9 mouse cellular contexts compared by ENCODE assay signal in genomic region chr7:29354161-29354560, GRCm38 (mm10). TPM values are rescaled to one million over a fixed set of nuclear protein-coding genes. Genes with fewer than 3 reads are reported as not detected.
DNase-seq lines count a peak whose midpoint lies in the region; ATAC-seq and TF ChIP-seq lines count a peak whose summit lies in the region.
"Had no signal": no experiment of that assay in that cellular context is flagged by ENCODE, and none has a peak within 500 bp of the region (broad histone marks: within the 10 kb centered on the region; RNA-seq: fewer than 3 reads in every experiment).

No protein-coding gene starts in this region.

- no peaks in the 10 kb centered on the region for H3K9me3 ChIP-seq in hindbrain, embryonic 16.5 days (ENCODE audit: control insufficient read depth, low read length)
- H3K9me3 ChIP-seq in hindbrain, embryonic 14.5 days (ENCODE audit: control insufficient read depth, low read length) = no peaks in the 10 kb centered on the region
- H3K9me3 ChIP-seq in heart, postnatal 0 days (replicated peaks; ENCODE audit: control insufficient read depth, low read length) = no peaks in the 10 kb centered on the region
- no peaks in the 10 kb centered on the region for H3K9me3 ChIP-seq in midbrain, embryonic 13.5 days
- H3K9me3 ChIP-seq: limb, embryonic 12.5 days had no signal

- no peak overlapping the region for H3K4me2 ChIP-seq in hindbrain, embryonic 16.5 days (ENCODE audit: low read length)
- no peak overlapping the region for H3K4me2 ChIP-seq in hindbrain, embryonic 14.5 days (replicated peaks)
- H3K4me2 ChIP-seq in heart, postnatal 0 days (ENCODE audit: low read depth, low read length) = no peak overlapping the region
- H3K4me2 ChIP-seq in midbrain, embryonic 13.5 days (replicated peaks) = no peak overlapping the region
- H3K4me2 ChIP-seq: limb, embryonic 12.5 days had no signal

- no peak for TF ChIP-seq EP300 in heart, postnatal 0 days (IDR thresholded peaks at IDR 0.05; ENCODE audit: low read depth)

- H3K9ac ChIP-seq in hindbrain, embryonic 16.5 days (ENCODE audit: low read depth, low read length) = no peak overlapping the region
- no peak overlapping the region for H3K9ac ChIP-seq in hindbrain, embryonic 14.5 days
- no peak overlapping the region for H3K9ac ChIP-seq in heart, postnatal 0 days (replicated peaks; ENCODE audit: low read depth, low read length)
- H3K9ac ChIP-seq in midbrain, embryonic 13.5 days (replicated peaks) = no peak overlapping the region
- H3K9ac ChIP-seq: limb, embryonic 12.5 days had no signal

- 0 out of 2 replicates have a peak, but pooled peaks have one; percentile 2 for TF ChIP-seq CTCF in heart, postnatal 0 days (IDR thresholded peaks at IDR 0.05; ENCODE audit: low read depth)

- no peak overlapping the region for H3K4me3 ChIP-seq in hindbrain, embryonic 16.5 days (ENCODE audit: low read length)
- H3K4me3 ChIP-seq in hindbrain, embryonic 14.5 days (replicated peaks; ENCODE audit: low read length) = no peak overlapping the region
- H3K4me3 ChIP-seq in heart, postnatal 0 days (ENCODE audit: low read depth, low read length) = no peak overlapping the region
- H3K4me3 ChIP-seq in midbrain, embryonic 13.5 days (replicated peaks) = no peak overlapping the region
- H3K4me3 ChIP-seq: limb, embryonic 12.5 days had no signal

- ATAC-seq in hindbrain, embryonic 16.5 days = 0 out of 2 replicates have a peak, but pooled peaks have one; percentile 41
- ATAC-seq in hindbrain, embryonic 14.5 days (ENCODE audit: low FRiP score) = no peak
- no peak for ATAC-seq in heart, postnatal 0 days (ENCODE audit: insufficient read depth, low read depth)
- no peak for ATAC-seq in erythroid progenitor cell, adult 5-6 weeks (replicated peaks; ENCODE audit: low FRiP score, poor library complexity, severe bottlenecking)
- no peak for ATAC-seq in midbrain, embryonic 13.5 days

- 80% methylated on average over 8 of the region's 8 CpGs for WGBS in hindbrain, embryonic 16.5 days
- WGBS in hindbrain, embryonic 14.5 days = 81% methylated on average over 8 of the region's 8 CpGs
- 56% methylated on average over 8 of the region's 8 CpGs for WGBS in heart, postnatal 0 days
- WGBS in midbrain, embryonic 13.5 days = 82% methylated on average over 8 of the region's 8 CpGs

- no peaks in the 10 kb centered on the region for H3K4me1 ChIP-seq in hindbrain, embryonic 16.5 days (ENCODE audit: control insufficient read depth, insufficient read depth, low read depth, low read length)
- H3K4me1 ChIP-seq in hindbrain, embryonic 14.5 days (replicated peaks; ENCODE audit: control insufficient read depth, insufficient read depth, low read length) = no peaks in the 10 kb centered on the region
- no peaks in the 10 kb centered on the region for H3K4me1 ChIP-seq in heart, postnatal 0 days (ENCODE audit: control insufficient read depth, insufficient read depth)
- no peaks in the 10 kb centered on the region; the same call in 1 of the 2 replicates for H3K4me1 ChIP-seq in midbrain, embryonic 13.5 days (replicated peaks)
- H3K4me1 ChIP-seq: limb, embryonic 12.5 days had no signal

- DNase-seq in hindbrain, embryonic 14.5 days (ENCODE audit: low spot score) = no peak
- peak; percentile 53 for DNase-seq in brain, adult 2 months (ENCODE audit: low read depth, low spot score)
- DNase-seq in heart, postnatal 0 days (ENCODE audit: low spot score) = peak; percentile 14
- peak; percentile 65 for DNase-seq in right cerebral cortex, postnatal 14 days

- peaks cover 11% of the 10 kb centered on the region for H3K36me3 ChIP-seq in hindbrain, embryonic 16.5 days (ENCODE audit: control insufficient read depth, insufficient read depth, low read length)
- peaks cover 48% of the 10 kb centered on the region for H3K36me3 ChIP-seq in hindbrain, embryonic 14.5 days (replicated peaks; ENCODE audit: control insufficient read depth, insufficient read depth)
- peaks cover 18% of the 10 kb centered on the region; the same call in 1 of the 2 replicates for H3K36me3 ChIP-seq in heart, postnatal 0 days (replicated peaks; ENCODE audit: control insufficient read depth, insufficient read depth, low read length)
- peaks cover 34% of the 10 kb centered on the region for H3K36me3 ChIP-seq in midbrain, embryonic 13.5 days

- H3K27me3 ChIP-seq in hindbrain, embryonic 16.5 days (replicated peaks; ENCODE audit: control insufficient read depth, insufficient read depth, low read length) = no peaks in the 10 kb centered on the region
- no peaks in the 10 kb centered on the region for H3K27me3 ChIP-seq in hindbrain, embryonic 14.5 days (ENCODE audit: control insufficient read depth, insufficient read depth, low read length)
- no peaks in the 10 kb centered on the region for H3K27me3 ChIP-seq in heart, postnatal 0 days (ENCODE audit: control insufficient read depth, insufficient read depth, low read length)
- H3K27me3 ChIP-seq in midbrain, embryonic 13.5 days = no peaks in the 10 kb centered on the region
- H3K27me3 ChIP-seq: limb, embryonic 12.5 days had no signal

- no peak overlapping the region for H3K27ac ChIP-seq in hindbrain, embryonic 16.5 days (ENCODE audit: low read depth, low read length)
- no peak overlapping the region for H3K27ac ChIP-seq in hindbrain, embryonic 14.5 days
- H3K27ac ChIP-seq in heart, postnatal 0 days (ENCODE audit: low read depth) = no peak overlapping the region
- H3K27ac ChIP-seq in midbrain, embryonic 13.5 days = no peak overlapping the region
- H3K27ac ChIP-seq: limb, embryonic 12.5 days; macrophage had no signal

RNA-seq across cellular contexts. Expression of gene Dpf1, which starts 50.4 kb away (rescaled TPM):
- 166 and 173 TPM in 2 replicates for polyA plus RNA-seq in hindbrain, embryonic 16.5 days (2015; fragmentation: Nextera tagmentation; extraction: Ambion mirVana)
- polyA plus RNA-seq in hindbrain, embryonic 14.5 days (2014; fragmentation: Nextera tagmentation; extraction: Ambion mirVana) = 160 and 161 TPM in 2 replicates
- total RNA-seq in heart, postnatal 0 days (2014; rRNA removed; ENCODE audit: low replicate concordance) = not detected in 2 replicates
- 0.41 and 0.61 TPM in 2 replicates for polyA plus RNA-seq in heart, postnatal 0 days (2015; fragmentation: Nextera tagmentation; extraction: Ambion mirVana)
- total RNA-seq in erythroid progenitor cell, adult 5-6 weeks (2015; ENCODE audit: low replicate concordance) = not detected in 2 replicates
- total RNA-seq in erythroid progenitor cell, adult 5-6 weeks (2017; ENCODE audit: low replicate concordance) = not detected in 2 replicates
- polyA plus RNA-seq in midbrain, embryonic 13.5 days (2015; fragmentation: Nextera tagmentation; extraction: Ambion mirVana) = 201 and 213 TPM in 2 replicates

Comparison
In these comparisons a context has a peak if more than half of its experiments do, and no peak if none do; other contexts are left out.
1. RNA of gene Dpf1, which starts 50.4 kb away (polyA plus RNA-seq): 201 to 213 TPM in midbrain, embryonic 13.5 days, 166 to 173 TPM in hindbrain, embryonic 16.5 days and 160 to 161 TPM in hindbrain, embryonic 14.5 days; 0.41 to 0.61 TPM in heart, postnatal 0 days; every median in the first group is over 10 times any median in the second.